Mouse (Mus musculus): ENCODE results near the gene Recql. TPM values are rescaled to one million over a fixed set of nuclear protein-coding genes. Genes with fewer than 3 reads are reported as not detected.

Recql gene
- 25.0 and 26.5 TPM in 2 replicates for polyA plus RNA-seq (2014; fragmentation: Nextera tagmentation; extraction: Ambion mirVana)

DNA sequence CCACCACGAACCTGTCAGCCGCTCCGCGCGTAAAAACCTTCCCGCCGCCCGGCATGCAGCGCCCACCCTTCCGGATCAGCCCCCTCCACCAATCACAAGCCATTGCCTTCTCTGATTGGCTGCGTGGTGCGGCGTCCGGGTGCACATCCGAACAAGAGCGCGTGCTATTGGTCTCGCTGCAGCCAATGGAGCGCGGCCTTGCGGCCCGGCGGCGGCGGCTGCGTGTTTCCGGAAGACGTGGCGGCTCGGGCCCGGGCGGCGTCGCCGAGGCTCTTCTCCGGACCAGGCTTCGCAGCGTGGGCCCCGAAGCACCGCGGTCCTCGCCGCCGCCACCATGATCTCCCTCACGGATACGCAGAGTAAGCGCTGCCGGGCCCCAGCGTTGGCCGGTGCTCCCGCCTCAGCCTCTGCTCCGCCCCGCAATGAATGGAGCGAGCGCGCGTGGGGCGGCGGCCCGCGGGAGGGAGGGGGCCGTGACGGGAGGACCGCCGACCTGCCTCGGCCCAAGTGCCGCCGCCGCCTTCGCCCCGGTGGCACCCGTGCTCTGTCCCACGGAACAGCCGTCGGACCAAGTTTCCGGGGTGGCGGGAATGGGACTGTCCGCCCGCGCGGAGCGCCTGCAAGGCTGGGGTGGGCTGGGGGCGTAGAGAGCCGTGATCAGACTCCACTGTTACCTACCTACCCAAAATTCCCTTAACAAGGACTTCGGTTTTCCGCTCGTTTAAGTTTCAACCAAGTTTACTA lies at the start of gene Recql, which contains the start of gene Golt1b:
TSS of gene Recql (minus strand) at position 77 of the 744 bp plus-strand sequence.
TSS of gene Golt1b (plus strand) at position 211 of the 744 bp plus-strand sequence.
- 0 out of 2 replicates have a peak within 1 kb of the TSS, but pooled peaks have one; percentile 51 for H3K27ac ChIP-seq (ENCODE audit: low read depth)
- no peaks in the 10 kb centered on the region for H3K27me3 ChIP-seq (replicated peaks; ENCODE audit: control insufficient read depth, insufficient read depth, low read length)
- peak within 1 kb of the TSS; percentile 93 for H3K9ac ChIP-seq (ENCODE audit: low read length)
- peak within 1 kb of the TSS; percentile 99 for H3K4me3 ChIP-seq (ENCODE audit: low read depth, low read length)
- ATAC-seq (replicated peaks; ENCODE audit: low FRiP score, low TSS enrichment, low read depth) (peak; percentile 100), DNase-seq (ENCODE audit: low spot score) (peak; percentile 99)
- no peaks in the 10 kb centered on the region for H3K9me3 ChIP-seq (ENCODE audit: control insufficient read depth, low read length)
- WGBS = under 1% methylated on average over 74 of the region's 87 CpGs
- peak within 1 kb of the TSS; percentile 84 for H3K4me2 ChIP-seq (ENCODE audit: low read length)
- H3K36me3 ChIP-seq (ENCODE audit: control insufficient read depth, insufficient read depth, low read length) = no peaks in the 10 kb centered on the region
- H3K4me1 ChIP-seq (replicated peaks; ENCODE audit: control insufficient read depth, insufficient read depth, low read length) = peaks cover 13% of the 10 kb centered on the region

DNA sequence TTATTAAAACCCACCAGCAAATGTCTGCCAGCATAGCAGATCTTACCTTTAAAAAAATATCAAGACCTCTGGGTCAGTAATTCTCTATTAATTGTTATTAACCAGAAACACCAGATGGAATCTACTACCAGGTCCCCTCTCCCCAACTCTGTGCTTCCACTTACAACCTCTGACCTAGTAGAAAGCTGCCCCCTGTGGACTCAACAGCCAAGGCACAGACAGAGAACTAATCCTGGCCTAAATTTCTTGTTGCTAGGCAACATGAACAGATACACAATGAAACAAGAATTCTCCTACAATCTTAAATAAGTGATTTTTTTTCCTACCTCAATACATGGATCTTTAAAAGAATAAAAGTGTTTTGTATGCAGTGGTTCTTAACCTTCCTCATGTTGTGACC lies 42.2 kb upstream of the Recql start:
- Histone ChIP-seq H3K4me3 (ENCODE audit: low read depth, low read length) (no peak overlapping the region), H3K9ac (ENCODE audit: low read length) (no peak overlapping the region), H3K4me1 (replicated peaks; ENCODE audit: control insufficient read depth, insufficient read depth, low read length) (no peaks in the 10 kb centered on the region; the same call in 1 of the 2 replicates), H3K27ac (ENCODE audit: low read depth) (no peak overlapping the region), H3K27me3 (replicated peaks; ENCODE audit: control insufficient read depth, insufficient read depth, low read length) (no peaks in the 10 kb centered on the region), H3K36me3 (ENCODE audit: control insufficient read depth, insufficient read depth, low read length) (no peaks in the 10 kb centered on the region), H3K9me3 (ENCODE audit: control insufficient read depth, low read length) (no peaks in the 10 kb centered on the region), H3K4me2 (ENCODE audit: low read length) (no peak overlapping the region)
- ATAC-seq (replicated peaks; ENCODE audit: low FRiP score, low TSS enrichment, low read depth) (no peak), DNase-seq (ENCODE audit: low spot score) (no peak)

DNA sequence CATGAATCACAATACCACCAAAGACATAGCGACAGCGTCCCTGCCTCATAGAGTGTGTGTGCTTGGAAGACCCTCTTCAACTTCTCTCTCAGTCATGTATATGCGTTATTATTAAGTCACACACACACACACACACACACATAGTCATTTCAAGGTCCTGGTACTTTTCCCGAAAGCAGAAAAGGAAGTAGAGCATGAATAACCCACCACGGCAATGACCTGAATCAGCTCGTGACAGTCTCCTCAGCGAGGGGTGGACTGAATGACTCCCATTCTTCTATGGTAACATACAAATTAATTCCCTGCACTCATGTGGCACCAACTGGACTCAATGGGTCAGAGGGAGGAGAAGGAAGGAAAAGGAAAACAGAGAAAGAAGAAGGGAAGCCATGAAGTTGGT lies 38.1 kb upstream of the Recql start:
- DNase-seq (ENCODE audit: low spot score) = no peak
- Histone ChIP-seq H3K27ac (ENCODE audit: low read depth) (no peak overlapping the region), H3K9ac (ENCODE audit: low read length) (no peak overlapping the region), H3K4me3 (ENCODE audit: low read depth, low read length) (no peak overlapping the region), H3K9me3 (ENCODE audit: control insufficient read depth, low read length) (no peaks in the 10 kb centered on the region), H3K27me3 (replicated peaks; ENCODE audit: control insufficient read depth, insufficient read depth, low read length) (no peaks in the 10 kb centered on the region), H3K4me1 (replicated peaks; ENCODE audit: control insufficient read depth, insufficient read depth, low read length) (no peaks in the 10 kb centered on the region; the same call in 1 of the 2 replicates), H3K36me3 (ENCODE audit: control insufficient read depth, insufficient read depth, low read length) (no peaks in the 10 kb centered on the region), H3K4me2 (ENCODE audit: low read length) (no peak overlapping the region)
- WGBS = 80% methylated on average over 7 of the region's 7 CpGs
- no peak for ATAC-seq (replicated peaks; ENCODE audit: low FRiP score, low TSS enrichment, low read depth)

DNA sequence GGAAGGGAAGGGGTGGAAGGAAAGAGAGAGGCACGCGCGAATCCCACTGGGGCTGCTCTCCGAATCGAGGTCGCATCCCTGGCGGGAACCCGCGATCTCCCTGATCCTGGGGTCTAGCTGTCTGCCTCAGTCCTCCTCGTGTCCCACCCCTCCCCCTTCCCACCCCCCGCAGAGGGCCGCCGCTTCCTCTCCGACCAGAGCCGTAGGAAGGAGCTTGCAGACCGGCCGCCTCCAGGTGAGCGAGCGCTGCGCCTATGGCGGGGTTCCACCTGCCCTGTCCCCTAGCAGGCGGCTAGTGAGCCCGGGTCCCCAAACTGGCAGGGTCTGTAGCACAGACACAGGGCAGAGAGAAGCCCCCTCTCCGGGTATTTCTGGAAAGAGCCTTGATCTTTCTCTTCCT lies 27.7 kb upstream of the Recql start:
- Histone ChIP-seq H3K4me3 (ENCODE audit: low read depth, low read length) (peak overlapping the region; percentile 28), H3K9me3 (ENCODE audit: control insufficient read depth, low read length) (no peaks in the 10 kb centered on the region), H3K9ac (ENCODE audit: low read length) (no peak overlapping the region), H3K27me3 (replicated peaks; ENCODE audit: control insufficient read depth, insufficient read depth, low read length) (peaks cover 31% of the 10 kb centered on the region), H3K27ac (ENCODE audit: low read depth) (no peak overlapping the region), H3K36me3 (ENCODE audit: control insufficient read depth, insufficient read depth, low read length) (no peaks in the 10 kb centered on the region), H3K4me1 (replicated peaks; ENCODE audit: control insufficient read depth, insufficient read depth, low read length) (peaks cover 4% of the 10 kb centered on the region; the same call in 1 of the 2 replicates), H3K4me2 (ENCODE audit: low read length) (peak overlapping the region; percentile 54)
- peak; percentile 60 for DNase-seq (ENCODE audit: low spot score)
- ATAC-seq (replicated peaks; ENCODE audit: low FRiP score, low TSS enrichment, low read depth) = 0 out of 2 replicates have a peak, but pooled peaks have one; percentile 36
- WGBS = 1% methylated on average over 20 of the region's 24 CpGs

DNA sequence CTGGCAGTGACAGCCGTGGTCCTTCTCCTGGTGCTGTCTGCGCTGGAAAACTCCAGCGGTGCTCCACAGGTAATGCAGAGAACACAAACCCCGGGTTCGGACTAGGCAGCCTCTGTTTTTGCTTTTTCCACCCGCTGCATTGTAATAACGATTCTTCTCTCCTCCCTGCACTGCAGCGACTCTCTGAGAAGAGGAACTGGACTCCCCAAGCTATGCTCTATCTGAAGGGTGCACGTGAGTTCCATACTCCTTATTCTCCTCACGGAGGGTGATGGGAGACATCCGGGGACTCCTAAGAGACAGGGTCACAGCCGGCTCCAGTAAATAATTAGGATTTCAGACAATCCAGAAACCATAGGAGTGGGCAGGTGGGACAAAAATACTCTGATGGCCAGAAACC lies 27.0 kb upstream of the Recql start:
- DNase-seq (ENCODE audit: low spot score) (no peak), ATAC-seq (replicated peaks; ENCODE audit: low FRiP score, low TSS enrichment, low read depth) (no peak)
- Histone ChIP-seq H3K4me3 (ENCODE audit: low read depth, low read length) (no peak overlapping the region), H3K4me1 (replicated peaks; ENCODE audit: control insufficient read depth, insufficient read depth, low read length) (peaks cover 4% of the 10 kb centered on the region; the same call in 1 of the 2 replicates), H3K36me3 (ENCODE audit: control insufficient read depth, insufficient read depth, low read length) (no peaks in the 10 kb centered on the region), H3K9me3 (ENCODE audit: control insufficient read depth, low read length) (no peaks in the 10 kb centered on the region), H3K4me2 (ENCODE audit: low read length) (no peak overlapping the region), H3K9ac (ENCODE audit: low read length) (no peak overlapping the region), H3K27me3 (replicated peaks; ENCODE audit: control insufficient read depth, insufficient read depth, low read length) (peaks cover 31% of the 10 kb centered on the region), H3K27ac (ENCODE audit: low read depth) (no peak overlapping the region)
- 7% methylated on average over 12 of the region's 12 CpGs for WGBS

DNA sequence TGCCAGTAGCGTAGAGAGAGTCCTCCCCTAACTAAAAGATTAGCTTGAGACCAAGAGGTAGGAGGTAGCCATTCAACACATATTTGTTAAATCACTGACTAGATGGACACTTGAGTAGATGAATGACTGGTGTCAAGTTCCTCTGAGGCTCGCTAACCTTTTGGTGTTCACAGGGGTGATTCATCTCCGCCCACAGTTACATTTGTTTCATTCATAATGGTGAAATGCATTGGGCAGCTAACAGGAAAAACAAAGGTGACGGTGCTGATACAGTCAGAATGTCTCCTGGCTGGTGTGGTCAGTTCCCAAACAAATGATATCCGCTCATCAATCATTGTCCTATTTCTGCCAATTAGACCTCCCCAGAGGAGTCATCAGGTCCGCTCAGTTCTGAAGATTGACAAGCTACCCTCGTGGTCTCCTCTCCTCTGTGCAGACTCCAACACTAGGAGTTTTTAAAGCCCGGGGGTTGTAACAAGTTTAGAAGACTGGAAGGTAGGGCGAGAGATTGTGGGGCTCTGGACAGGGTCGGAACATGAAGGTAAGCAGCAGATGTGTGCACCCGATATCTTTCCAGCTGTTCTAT lies 26.1 kb upstream of the Recql start, which contains the start of gene Spx:
TSS of gene Spx (plus strand) at position 536 of the 586 bp plus-strand sequence.
- Histone ChIP-seq H3K4me3 (ENCODE audit: low read depth, low read length) (no peak within 1 kb of the TSS), H3K4me2 (ENCODE audit: low read length) (peak within 1 kb of the TSS; percentile 54; the same call in 1 of the 2 replicates), H3K27me3 (replicated peaks; ENCODE audit: control insufficient read depth, insufficient read depth, low read length) (peaks cover 31% of the 10 kb centered on the region), H3K9me3 (ENCODE audit: control insufficient read depth, low read length) (no peaks in the 10 kb centered on the region), H3K4me1 (replicated peaks; ENCODE audit: control insufficient read depth, insufficient read depth, low read length) (peaks cover 4% of the 10 kb centered on the region; the same call in 1 of the 2 replicates), H3K36me3 (ENCODE audit: control insufficient read depth, insufficient read depth, low read length) (no peaks in the 10 kb centered on the region), H3K27ac (ENCODE audit: low read depth) (no peak within 1 kb of the TSS), H3K9ac (ENCODE audit: low read length) (no peak within 1 kb of the TSS)
- DNase-seq (ENCODE audit: low spot score) (no peak), ATAC-seq (replicated peaks; ENCODE audit: low FRiP score, low TSS enrichment, low read depth) (no peak)
- 63% methylated on average over 11 of the region's 11 CpGs for WGBS

DNA sequence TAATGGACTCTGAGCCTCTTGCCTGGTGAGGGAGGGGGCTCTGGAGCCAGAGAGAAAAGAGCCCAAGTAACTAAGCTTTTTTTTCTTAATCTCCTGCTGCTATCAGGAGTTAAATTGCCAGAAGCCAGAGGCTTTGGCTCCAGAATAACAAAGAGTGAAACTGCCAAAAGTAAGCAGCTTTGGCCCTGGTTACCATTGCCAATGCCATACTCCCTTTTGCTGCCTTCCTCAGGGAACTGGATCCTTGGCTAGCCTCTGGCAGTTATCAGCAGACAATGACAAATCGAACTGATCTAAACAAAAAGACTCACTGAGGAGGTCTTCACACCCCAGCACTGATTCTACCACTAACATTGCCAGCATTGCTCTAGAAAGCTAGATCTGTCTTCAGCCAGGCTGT lies 24.3 kb upstream of the Recql start:
- no peak for DNase-seq (ENCODE audit: low spot score)
- no peak overlapping the region for H3K27ac ChIP-seq (ENCODE audit: low read depth)
- H3K9ac ChIP-seq (ENCODE audit: low read length) = no peak overlapping the region
- H3K4me2 ChIP-seq (ENCODE audit: low read length) = no peak overlapping the region
- H3K36me3 ChIP-seq (ENCODE audit: control insufficient read depth, insufficient read depth, low read length) = no peaks in the 10 kb centered on the region
- peaks cover 31% of the 10 kb centered on the region for H3K27me3 ChIP-seq (replicated peaks; ENCODE audit: control insufficient read depth, insufficient read depth, low read length)
- no peaks in the 10 kb centered on the region for H3K9me3 ChIP-seq (ENCODE audit: control insufficient read depth, low read length)
- 33% methylated on average over 1 of the region's 1 CpGs for WGBS
- peaks cover 4% of the 10 kb centered on the region; the same call in 1 of the 2 replicates for H3K4me1 ChIP-seq (replicated peaks; ENCODE audit: control insufficient read depth, insufficient read depth, low read length)
- ATAC-seq (replicated peaks; ENCODE audit: low FRiP score, low TSS enrichment, low read depth) = no peak
- H3K4me3 ChIP-seq (ENCODE audit: low read depth, low read length) = no peak overlapping the region

DNA sequence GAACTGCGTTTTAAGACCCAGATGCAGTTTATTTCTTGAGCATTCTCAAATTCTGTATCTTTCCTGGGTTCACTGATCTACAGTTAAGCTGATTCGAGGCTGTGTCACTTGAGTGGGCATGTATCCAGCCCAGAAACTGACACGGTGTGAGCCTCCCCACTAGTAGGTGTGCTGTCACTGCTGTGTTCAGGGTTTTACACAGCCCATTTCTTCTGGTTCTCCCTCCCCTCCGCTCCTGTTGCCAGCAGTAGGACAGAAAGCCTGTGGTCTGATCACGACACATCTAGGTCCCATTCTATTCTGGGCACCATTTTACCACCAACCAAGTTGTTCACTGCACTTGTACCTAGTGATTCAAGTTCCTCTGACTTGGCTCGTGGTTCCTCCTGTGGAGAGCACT lies 8.9 kb upstream of the Recql start:
- Histone ChIP-seq H3K27ac (ENCODE audit: low read depth) (no peak overlapping the region), H3K4me3 (ENCODE audit: low read depth, low read length) (no peak overlapping the region), H3K4me1 (replicated peaks; ENCODE audit: control insufficient read depth, insufficient read depth, low read length) (no peaks in the 10 kb centered on the region), H3K27me3 (replicated peaks; ENCODE audit: control insufficient read depth, insufficient read depth, low read length) (no peaks in the 10 kb centered on the region), H3K9me3 (ENCODE audit: control insufficient read depth, low read length) (no peaks in the 10 kb centered on the region), H3K36me3 (ENCODE audit: control insufficient read depth, insufficient read depth, low read length) (peaks cover 45% of the 10 kb centered on the region), H3K9ac (ENCODE audit: low read length) (no peak overlapping the region), H3K4me2 (ENCODE audit: low read length) (no peak overlapping the region)
- WGBS = 92% methylated on average over 6 of the region's 6 CpGs
- no peak for ATAC-seq (replicated peaks; ENCODE audit: low FRiP score, low TSS enrichment, low read depth)
- no peak for DNase-seq (ENCODE audit: low spot score)

Measured in intestine, embryonic 14.5 days (tissue).